Mouse (Mus musculus): ENCODE results near the gene Noc3l.
A peak's percentile ranks its signal among the peaks of the same experiment; 100 is the strongest.

The Noc3l gene

GRCm38 (mm10) chr19:38818766-38819426 is at the start of gene Noc3l:
Gene Noc3l (minus strand): TSS chr19:38819237.
- DNase-seq (ENCODE audit: low spot score): peak; percentile 97

DNA sequence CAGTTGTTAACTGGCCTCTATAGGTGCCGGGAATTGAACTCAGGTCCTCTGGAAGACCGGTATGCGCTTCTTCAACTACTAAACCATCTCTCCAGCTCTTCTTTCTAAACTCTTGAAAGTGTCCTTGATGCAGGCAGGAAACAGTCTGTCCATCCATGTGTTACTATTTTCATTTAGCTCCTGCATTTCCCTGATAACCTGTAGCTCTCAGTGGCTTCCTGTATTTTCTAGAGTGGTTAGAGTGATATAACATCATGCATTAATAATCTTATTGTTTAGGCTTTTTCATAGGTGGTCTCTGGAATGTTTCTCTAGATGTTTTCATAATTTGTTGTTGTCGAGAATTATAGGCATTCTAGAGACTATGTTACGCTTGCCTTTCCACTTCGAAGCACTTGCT is 43.5 kb upstream of the Noc3l start:
- DNase-seq (ENCODE audit: low spot score): no peak

DNA sequence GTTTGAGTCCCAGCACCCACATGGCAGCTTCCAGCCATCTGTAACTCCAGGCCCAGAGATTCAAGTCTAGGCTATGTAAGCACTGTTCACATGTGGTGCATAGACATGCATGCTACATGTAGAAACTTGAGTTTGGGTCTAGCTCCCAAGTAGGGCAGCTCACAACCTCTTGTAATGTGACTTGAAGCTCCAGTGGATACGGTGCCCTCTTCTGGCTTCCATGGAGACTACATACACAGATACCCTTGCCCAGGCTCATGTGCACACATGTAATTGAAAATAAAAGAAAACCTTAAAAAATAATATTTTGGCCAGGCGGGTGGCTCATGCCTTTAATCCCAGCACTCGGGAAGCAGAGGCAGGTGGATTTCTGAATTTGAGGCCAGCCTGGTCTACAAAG is 39.2 kb upstream of the Noc3l start:
- DNase-seq (ENCODE audit: low spot score): no peak

- DNase-seq (ENCODE audit: low spot score): no peak
These were observed 27.3 kb upstream of the Noc3l start for GRCm38 (mm10) chr19:38846373-38846772.

DNA sequence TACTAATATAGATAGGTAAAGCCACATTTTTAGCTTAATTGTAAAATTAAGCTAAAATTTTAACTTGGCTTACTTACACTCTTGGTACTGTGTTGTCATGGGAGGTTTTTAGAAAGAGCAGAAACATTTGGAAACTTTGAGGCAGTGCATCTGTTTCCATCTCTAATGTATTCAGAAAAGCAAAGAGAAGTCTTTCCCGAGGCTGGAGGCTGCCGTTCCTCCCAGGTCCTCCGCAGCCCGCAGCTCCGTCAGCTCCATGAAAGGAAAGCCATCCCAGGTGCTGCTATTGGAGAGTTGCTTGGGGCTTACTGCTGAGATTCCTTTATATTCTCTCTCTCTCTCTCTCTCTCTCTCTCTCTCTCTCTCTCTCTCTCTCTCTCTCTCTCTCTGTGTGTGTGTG is 25.8 kb upstream of the Noc3l start:
- DNase-seq (ENCODE audit: low spot score): no peak

GRCm38 (mm10) chr19:38837171-38837641 is 18.2 kb upstream of the Noc3l start:
- DNase-seq (ENCODE audit: low spot score): peak; percentile 55

DNA sequence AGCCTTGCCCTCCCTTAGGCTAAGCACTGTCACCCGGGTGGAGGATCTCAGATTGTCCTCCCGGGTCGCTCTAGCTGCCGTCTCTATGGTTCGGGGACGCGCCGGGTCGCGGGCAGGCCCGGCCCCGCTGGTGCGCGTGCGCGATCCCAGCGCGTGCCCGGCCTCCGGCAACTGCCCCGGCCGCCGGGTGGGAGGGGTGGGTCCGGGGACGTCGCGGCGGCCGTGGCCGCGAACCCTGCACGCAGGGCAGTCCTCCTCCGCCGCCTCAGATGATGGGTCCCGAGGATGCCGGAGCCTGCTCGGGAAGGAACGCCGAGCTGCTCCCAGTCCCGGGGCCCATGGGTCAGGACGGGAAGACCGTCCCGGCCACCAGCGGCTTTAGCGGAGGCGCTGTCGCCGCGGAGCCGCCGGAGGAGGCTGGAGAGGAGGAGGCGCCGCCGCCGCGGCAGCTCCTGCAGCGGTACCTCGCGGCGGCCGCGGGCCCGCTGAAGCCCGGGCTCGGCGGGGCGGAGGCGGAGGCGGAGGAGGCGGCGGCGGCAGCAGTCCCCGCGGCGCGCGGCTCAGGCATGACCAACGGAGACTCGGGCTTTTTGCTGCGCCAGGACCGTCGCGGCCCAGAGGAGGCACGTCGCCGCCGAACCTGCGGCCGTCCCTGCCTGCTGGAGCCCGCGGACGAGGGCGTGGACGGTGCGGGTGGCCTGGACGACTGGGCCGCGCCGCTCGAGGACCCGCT is 17.6 kb upstream of the Noc3l start, which contains the start of gene Tbc1d12:
TSS of gene Tbc1d12 (plus strand) at position 142 of the 733 bp plus-strand sequence.
- DNase-seq (ENCODE audit: low spot score): peak; percentile 92

- DNase-seq (ENCODE audit: low spot score): no peak
These were observed 17.0 kb upstream of the Noc3l start for GRCm38 (mm10) chr19:38836084-38836437.

DNA sequence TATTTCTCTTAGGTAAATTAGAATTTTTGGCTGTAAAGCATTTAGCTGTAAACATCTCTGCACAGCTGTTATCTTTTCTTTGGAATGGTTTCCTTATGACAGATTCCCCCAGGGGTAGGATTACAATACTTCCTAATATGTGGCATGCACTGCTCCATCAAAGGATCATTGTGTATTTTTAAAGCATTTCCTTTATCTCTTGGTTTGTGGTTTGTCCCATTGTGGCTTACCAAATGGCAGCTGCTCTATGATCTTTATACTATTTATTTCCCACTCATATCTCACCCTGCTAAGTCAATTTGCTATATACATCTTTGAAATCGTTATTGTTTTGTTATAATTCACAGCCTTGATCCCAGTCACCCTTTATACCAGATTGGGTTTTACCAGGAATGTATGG is 14.2 kb upstream of the Noc3l start:
- no peak for DNase-seq (ENCODE audit: low spot score)

DNA sequence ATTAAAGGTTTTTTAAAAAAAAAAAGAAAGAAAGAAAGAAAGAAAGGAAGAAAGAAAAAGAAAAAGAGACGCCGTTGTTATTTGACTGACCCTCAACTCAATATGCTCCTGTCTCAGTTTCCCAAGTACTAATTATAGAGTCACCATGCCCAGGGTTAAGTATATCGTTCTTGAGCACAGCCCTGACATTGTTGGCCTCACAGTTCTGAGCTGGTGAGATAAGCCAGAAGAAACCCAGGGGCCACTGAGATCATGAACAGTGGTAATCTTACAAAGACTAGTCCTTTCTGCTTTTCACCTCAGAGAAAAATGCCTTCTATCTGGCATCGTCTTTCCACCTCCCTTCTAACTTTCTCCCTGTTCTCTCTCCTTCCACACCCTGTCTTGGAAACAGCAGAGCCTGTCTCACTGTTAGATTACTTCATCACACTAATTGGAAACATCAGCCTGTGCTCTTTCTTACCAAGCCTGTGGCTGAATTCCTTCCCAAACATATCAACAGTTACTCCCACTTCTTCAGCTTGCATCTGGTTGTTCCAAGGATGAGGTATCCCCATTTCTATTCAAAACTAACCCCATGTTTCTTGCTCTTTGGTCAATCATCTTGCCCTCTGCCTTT is 1.3 kb upstream of the Noc3l start:
- DNase-seq (ENCODE audit: low spot score): no peak

DNA sequence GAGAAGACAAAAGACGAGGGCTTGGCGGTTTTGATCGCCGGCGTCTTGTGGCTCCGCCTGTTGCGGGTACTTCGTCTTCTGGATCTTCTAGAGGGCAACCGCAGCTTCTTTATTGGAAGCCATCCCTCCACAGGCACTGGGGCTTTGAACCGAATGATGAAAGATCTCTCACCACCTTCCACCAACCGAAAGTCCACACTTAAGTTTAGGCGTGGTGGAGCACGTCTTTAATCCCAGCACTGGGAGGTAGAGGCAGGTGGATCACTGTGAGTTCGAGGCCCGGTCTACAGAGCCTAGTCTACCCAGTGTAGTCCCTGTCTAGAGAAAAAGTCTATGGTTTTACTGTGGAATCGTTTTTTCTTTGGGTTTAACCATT is 378 bp upstream of the Noc3l start:
- no peak for DNase-seq (ENCODE audit: low spot score)

GRCm38 (mm10) chr19:38818191-38818590 is 846 bp downstream of the Noc3l start:
- DNase-seq (ENCODE audit: low spot score): no peak

GRCm38 (mm10) chr19:38798801-38799200 is 20.2 kb downstream of the Noc3l start:
- no peak for DNase-seq (ENCODE audit: low spot score)

DNA sequence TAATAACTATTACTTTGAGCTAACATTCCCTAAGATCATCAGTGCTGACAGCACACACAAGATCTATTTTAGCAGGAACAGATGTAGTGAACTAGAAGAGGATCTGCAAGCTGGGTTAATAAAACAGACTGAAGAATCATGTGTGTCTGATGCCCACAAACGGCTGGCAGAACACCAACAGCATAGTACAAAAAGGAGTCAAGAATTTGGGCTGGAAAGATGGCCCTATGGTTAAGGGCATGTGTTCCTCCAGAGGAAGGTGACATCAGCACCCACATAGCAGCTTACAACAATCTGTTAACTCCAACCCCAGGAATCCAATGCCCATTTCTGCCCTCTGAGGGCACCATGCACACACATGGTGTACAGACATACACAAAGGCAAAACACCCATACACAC is 20.7 kb downstream of the Noc3l start:
- no peak for DNase-seq (ENCODE audit: low spot score)

- DNase-seq (ENCODE audit: low spot score): no peak
These were observed 22.5 kb downstream of the Noc3l start for GRCm38 (mm10) chr19:38796546-38796945.

GRCm38 (mm10) chr19:38793563-38794045 is 25.4 kb downstream of the Noc3l start:
- DNase-seq (ENCODE audit: low spot score): no peak

GRCm38 (mm10) chr19:38787756-38788155 is 31.3 kb downstream of the Noc3l start:
- DNase-seq (ENCODE audit: low spot score): no peak

GRCm38 (mm10) chr19:38783542-38783941 is 35.5 kb downstream of the Noc3l start:
- DNase-seq (ENCODE audit: low spot score): no peak

DNA sequence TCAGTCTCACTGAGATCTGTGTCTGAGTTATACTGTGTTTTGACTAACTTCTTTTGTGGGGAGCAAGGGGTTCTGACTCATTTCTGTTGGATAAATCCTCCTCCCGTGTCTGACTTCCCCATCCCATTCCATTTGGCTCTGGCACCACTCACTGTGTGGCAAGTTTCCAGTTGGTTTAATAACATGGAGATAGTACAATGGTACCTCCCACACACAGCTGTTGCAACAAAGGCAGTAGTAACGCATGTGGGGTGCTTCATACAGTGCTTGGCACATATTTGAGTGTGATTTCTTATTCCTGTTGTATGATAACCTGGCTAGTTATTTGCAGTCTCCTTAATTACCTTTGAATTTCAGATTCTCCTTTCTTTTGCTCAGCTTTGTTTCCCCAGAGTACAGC is 40.2 kb downstream of the Noc3l start:
- DNase-seq (ENCODE audit: low spot score): no peak

- DNase-seq (ENCODE audit: low spot score): peak; percentile 67
These were observed 43.5 kb downstream of the Noc3l start for GRCm38 (mm10) chr19:38775548-38775947.

- no peak for DNase-seq (ENCODE audit: low spot score)
These were observed 52.7 kb downstream of the Noc3l start for GRCm38 (mm10) chr19:38766306-38766705.

DNA sequence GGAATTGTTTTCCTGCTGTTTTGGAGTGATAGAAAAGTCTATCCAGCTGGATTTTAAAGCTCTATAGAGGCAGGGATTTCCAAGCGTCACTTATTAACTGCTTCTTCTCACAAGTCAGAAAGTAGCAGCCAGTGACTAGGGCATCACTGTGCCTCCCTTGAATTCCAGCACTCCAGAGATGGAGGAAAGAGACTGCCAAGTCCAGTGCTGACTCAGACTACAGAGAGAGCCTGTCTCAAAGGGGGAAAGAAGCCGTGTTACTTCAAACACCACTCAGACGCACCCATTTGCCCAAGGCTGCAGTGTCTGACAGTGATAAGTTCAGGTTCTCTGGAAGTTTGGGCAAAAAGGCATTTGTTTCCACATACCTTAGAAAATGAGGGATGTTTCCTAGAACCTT is 58.6 kb downstream of the Noc3l start:
- DNase-seq (ENCODE audit: low spot score): no peak
